Mouse (Mus musculus): Measurements from ENCODE around the gene Gm42742. TPM values are rescaled to one million over a fixed set of nuclear protein-coding genes. Genes with fewer than 3 reads are reported as not detected.

Gene Gm42742
- polyA plus RNA-seq, 1 experiment, result 52.5 TPM

GRCm38 (mm10) chr7:127026984-127027726 is 6.3 kb upstream of the Gm42742 start, which contains the start of gene Maz:
TSS of gene Maz (minus strand) at chr7:127027037.
- H3K4me3 ChIP-seq (replicated peaks; ENCODE audit: control insufficient read depth, low read depth, low read length), result peak within 1 kb of the TSS; percentile 77
- H3K27ac ChIP-seq (ENCODE audit: control insufficient read depth, insufficient read depth, low read depth, low read length, poor library complexity), result peak within 1 kb of the TSS; percentile 98
- peak; percentile 83; the same call in 1 of the 2 replicates for TF ChIP-seq POLR2A (IDR thresholded peaks at IDR 0.05; ENCODE audit: borderline replicate concordance, control insufficient read depth, low read depth, low read length)
- TF ChIP-seq CTCF (IDR thresholded peaks at IDR 0.05; ENCODE audit: control insufficient read depth, insufficient read depth, low read length), result no peak
- H3K4me1 ChIP-seq (ENCODE audit: control insufficient read depth, insufficient read depth, low read length), result peaks cover 13% of the 10 kb centered on the region
- WGBS, result under 1% methylated on average over 58 of the region's 63 CpGs

GRCm38 (mm10) chr7:127026616-127026983 is 5.7 kb upstream of the Gm42742 start:
- peak overlapping the region; percentile 77 for H3K4me3 ChIP-seq (replicated peaks; ENCODE audit: control insufficient read depth, low read depth, low read length)
- TF ChIP-seq POLR2A (IDR thresholded peaks at IDR 0.05; ENCODE audit: borderline replicate concordance, control insufficient read depth, low read depth, low read length) (peak; percentile 8; the same call in 1 of the 2 replicates), CTCF (IDR thresholded peaks at IDR 0.05; ENCODE audit: control insufficient read depth, insufficient read depth, low read length) (no peak)
- no CpG with 5 or more reads among the region's 48 CpGs for WGBS
- H3K4me1 ChIP-seq (ENCODE audit: control insufficient read depth, insufficient read depth, low read length), result peaks cover 13% of the 10 kb centered on the region
- H3K27ac ChIP-seq (ENCODE audit: control insufficient read depth, insufficient read depth, low read depth, low read length, poor library complexity), result peak overlapping the region; percentile 98

- WGBS, result under 1% methylated on average over 38 of the region's 48 CpGs
- peak overlapping the region; percentile 63 for H3K4me3 ChIP-seq (replicated peaks; ENCODE audit: control insufficient read depth, low read depth, low read length)
- H3K27ac ChIP-seq (ENCODE audit: control insufficient read depth, insufficient read depth, low read depth, low read length, poor library complexity), result peak overlapping the region; percentile 98
- TF ChIP-seq POLR2A (IDR thresholded peaks at IDR 0.05; ENCODE audit: borderline replicate concordance, control insufficient read depth, low read depth, low read length) (no peak), CTCF (IDR thresholded peaks at IDR 0.05; ENCODE audit: control insufficient read depth, insufficient read depth, low read length) (no peak)
- H3K4me1 ChIP-seq (ENCODE audit: control insufficient read depth, insufficient read depth, low read length), result peaks cover 13% of the 10 kb centered on the region
Observed at GRCm38 (mm10) chr7:127026161-127026600, 5.3 kb upstream of the Gm42742 start.

- Histone ChIP-seq H3K27ac (ENCODE audit: control insufficient read depth, insufficient read depth, low read depth, low read length, poor library complexity) (peak overlapping the region; percentile 98), H3K4me3 (replicated peaks; ENCODE audit: control insufficient read depth, low read depth, low read length) (peak overlapping the region; percentile 63), H3K4me1 (ENCODE audit: control insufficient read depth, insufficient read depth, low read length) (peaks cover 14% of the 10 kb centered on the region)
- WGBS, result 1% methylated on average over 59 of the region's 65 CpGs
- no peak for TF ChIP-seq CTCF (IDR thresholded peaks at IDR 0.05; ENCODE audit: control insufficient read depth, insufficient read depth, low read length)
- no peak for TF ChIP-seq POLR2A (IDR thresholded peaks at IDR 0.05; ENCODE audit: borderline replicate concordance, control insufficient read depth, low read depth, low read length)
Observed at GRCm38 (mm10) chr7:127025556-127026160, 4.8 kb upstream of the Gm42742 start.

- TF ChIP-seq CTCF (IDR thresholded peaks at IDR 0.05; ENCODE audit: control insufficient read depth, insufficient read depth, low read length), result peak; percentile 87
- TF ChIP-seq POLR2A (IDR thresholded peaks at IDR 0.05; ENCODE audit: borderline replicate concordance, control insufficient read depth, low read depth, low read length), result peak; percentile 76
- H3K27ac ChIP-seq (ENCODE audit: control insufficient read depth, insufficient read depth, low read depth, low read length, poor library complexity), result peak overlapping the region; percentile 98
- peak overlapping the region; percentile 63 for H3K4me3 ChIP-seq (replicated peaks; ENCODE audit: control insufficient read depth, low read depth, low read length)
- under 1% methylated on average over 30 of the region's 30 CpGs for WGBS
- H3K4me1 ChIP-seq (ENCODE audit: control insufficient read depth, insufficient read depth, low read length), result peaks cover 14% of the 10 kb centered on the region
Observed at GRCm38 (mm10) chr7:127024755-127025555, 4.1 kb upstream of the Gm42742 start.

- no peak for TF ChIP-seq CTCF (IDR thresholded peaks at IDR 0.05; ENCODE audit: control insufficient read depth, insufficient read depth, low read length)
- TF ChIP-seq POLR2A (IDR thresholded peaks at IDR 0.05; ENCODE audit: borderline replicate concordance, control insufficient read depth, low read depth, low read length), result no peak
- WGBS, result 15% methylated on average over 19 of the region's 19 CpGs
- Histone ChIP-seq H3K4me3 (replicated peaks; ENCODE audit: control insufficient read depth, low read depth, low read length) (peak overlapping the region; percentile 63), H3K27ac (ENCODE audit: control insufficient read depth, insufficient read depth, low read depth, low read length, poor library complexity) (peak overlapping the region; percentile 98), H3K4me1 (ENCODE audit: control insufficient read depth, insufficient read depth, low read length) (peaks cover 14% of the 10 kb centered on the region)
Observed at GRCm38 (mm10) chr7:127023896-127024690, 3.2 kb upstream of the Gm42742 start.

GRCm38 (mm10) chr7:127023272-127023691 is 2.4 kb upstream of the Gm42742 start:
- TF ChIP-seq CTCF (IDR thresholded peaks at IDR 0.05; ENCODE audit: control insufficient read depth, insufficient read depth, low read length) (no peak), POLR2A (IDR thresholded peaks at IDR 0.05; ENCODE audit: borderline replicate concordance, control insufficient read depth, low read depth, low read length) (no peak)
- Histone ChIP-seq H3K27ac (ENCODE audit: control insufficient read depth, insufficient read depth, low read depth, low read length, poor library complexity) (no peak overlapping the region), H3K4me1 (ENCODE audit: control insufficient read depth, insufficient read depth, low read length) (peaks cover 14% of the 10 kb centered on the region), H3K4me3 (replicated peaks; ENCODE audit: control insufficient read depth, low read depth, low read length) (no peak overlapping the region)
- 75% methylated on average over 13 of the region's 13 CpGs for WGBS
